Mouse (Mus musculus) fibroblast of lung, adult 2 months (primary cell): ENCODE measurements at regions not wholly inside any gene's neighbourhood (a gene's known extent, or its start where the extent isn't known, plus 50 kb on each side); places are given as distances from the start of the nearest gene placed in this dataset.

Source experiments
- DNase-seq: peaks from one replicate; pipeline ENCODE4 v3.0.0-alpha.2; 2011; ENCODE audit warnings: low read depth

- DNase-seq, result no peak
These were observed 64.4 kb downstream of the Gm43517 start for GRCm38 (mm10) chr12:49449396-49449795.

GRCm38 (mm10) chr12:49468059-49468458 is 83.1 kb downstream of the Gm43517 start:
- DNase-seq, result no peak

- peak; percentile 84 for DNase-seq
These were observed 88.4 kb downstream of the Gm43517 start for GRCm38 (mm10) chr12:49473371-49473770.

DNA sequence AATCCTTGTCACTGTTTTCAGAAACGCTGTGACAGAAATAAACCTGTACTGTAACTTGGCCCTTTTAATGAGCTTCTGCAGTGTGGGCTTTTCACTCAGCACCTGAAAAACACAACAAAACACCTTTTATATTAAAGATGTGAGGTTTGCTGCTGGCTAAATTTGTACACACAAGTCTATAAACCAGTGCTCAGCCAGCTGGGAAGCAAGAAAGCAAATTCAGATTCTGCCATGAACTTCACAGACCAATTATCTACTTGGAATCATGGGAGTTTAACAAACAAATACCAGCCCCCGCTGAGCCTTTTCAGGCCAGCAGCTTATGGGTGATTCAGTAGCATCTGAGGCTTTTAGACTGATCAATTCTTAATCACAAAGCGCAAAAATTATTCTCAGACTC is 95.7 kb downstream of the Gm43517 start:
- DNase-seq, result no peak

- no peak for DNase-seq
These were observed 96.2 kb downstream of the Gm43517 start for GRCm38 (mm10) chr12:49481151-49481550.

DNA sequence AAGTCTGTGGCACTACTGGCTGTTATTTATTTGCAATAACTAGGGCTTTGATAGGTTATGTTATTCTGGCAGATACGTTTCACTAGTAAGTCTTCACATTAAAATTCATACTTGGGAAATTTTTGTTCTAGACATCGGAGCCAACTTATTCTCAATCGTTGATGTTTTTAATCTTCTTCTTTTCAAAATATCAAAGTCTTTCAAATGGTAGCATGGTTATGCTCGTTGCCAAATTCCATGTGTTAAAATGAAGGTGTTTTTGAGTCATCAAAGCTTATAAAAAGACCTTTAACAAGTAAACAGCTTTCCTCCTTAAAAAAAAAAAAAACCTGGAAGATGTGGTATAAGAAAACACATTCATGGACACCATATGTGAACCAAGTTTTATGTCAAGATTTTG is 97.4 kb downstream of the Gm43517 start:
- DNase-seq, result no peak

- no peak for DNase-seq
These were observed 99.2 kb downstream of the Gm43517 start for GRCm38 (mm10) chr12:49484070-49484770.

DNA sequence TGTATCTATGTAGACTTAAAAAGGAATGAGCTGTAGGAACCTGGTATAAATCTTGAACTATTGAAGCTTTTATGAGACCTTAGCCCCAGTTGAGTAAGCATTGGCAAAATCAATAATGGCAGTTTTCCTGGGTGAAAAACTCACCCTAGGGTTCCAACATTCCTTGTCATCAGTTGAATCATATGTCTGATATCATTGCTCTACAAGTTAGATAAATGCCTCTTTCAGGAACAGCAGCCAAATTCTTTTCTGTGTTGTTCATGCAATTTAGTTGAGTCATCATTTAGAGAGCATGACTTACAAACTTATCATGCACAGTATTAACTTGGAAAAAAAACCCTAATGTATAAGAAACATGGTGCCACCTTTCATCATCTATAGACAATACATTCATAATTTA is 128.2 kb downstream of the Gm43517 start:
- peak; percentile 19 for DNase-seq

GRCm38 (mm10) chr12:49514616-49515015 is 129.6 kb downstream of the Gm43517 start:
- DNase-seq, result no peak
